Mouse (Mus musculus): ENCODE measurements around the gene Gm17657.

Gm17657 gene

GRCm38 (mm10) chr17:29549543-29550428 lies at the start of gene Gm17657, which contains the start of gene Tbc1d22b:
Gm17657 (minus strand) TSS chr17:29549638.
Tbc1d22b (plus strand) TSS chr17:29549785.
- TF ChIP-seq GATA4 (IDR thresholded peaks at IDR 0.05; ENCODE audit: insufficient replicate concordance, low read length): no peak

DNA sequence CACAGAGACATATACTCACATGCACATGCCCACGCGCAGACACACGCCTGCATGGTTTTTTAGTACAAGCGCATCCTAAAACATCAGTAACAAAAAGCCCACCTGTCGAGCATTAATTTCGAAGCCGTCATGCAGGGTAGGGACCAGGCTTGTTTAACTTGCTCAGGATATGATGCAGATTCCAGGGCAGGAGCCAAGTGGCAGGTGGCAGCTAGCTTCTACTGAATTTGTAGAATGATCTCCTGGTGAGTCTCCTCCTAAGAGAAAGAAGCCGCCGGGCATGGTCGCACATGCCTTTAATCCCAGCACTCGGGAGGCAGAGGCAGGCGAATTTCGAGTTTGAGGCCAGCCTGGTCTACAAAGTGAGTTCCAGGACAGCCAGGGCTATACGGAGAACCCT lies 49.6 kb upstream of the Gm17657 start:
- no peak for TF ChIP-seq GATA4 (IDR thresholded peaks at IDR 0.05; ENCODE audit: insufficient replicate concordance, low read length)

DNA sequence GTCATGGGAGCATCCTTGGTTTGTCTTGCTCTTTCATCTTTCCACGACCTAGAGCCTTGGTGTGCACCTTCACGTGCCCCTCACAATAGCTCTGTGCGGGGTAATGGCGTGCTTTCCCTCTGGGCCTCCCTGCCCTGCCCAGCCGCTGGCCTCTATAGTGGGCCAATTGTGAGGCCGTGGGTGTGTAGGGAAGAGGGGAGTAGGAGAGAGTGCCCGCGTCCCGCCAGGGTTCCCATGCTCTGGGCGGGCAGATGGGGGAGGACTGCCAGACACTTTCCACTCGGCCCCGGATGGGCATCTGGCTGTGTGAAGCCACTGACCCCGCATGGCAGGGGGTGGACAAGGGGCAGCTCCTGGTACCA lies 47.3 kb upstream of the Gm17657 start:
- TF ChIP-seq GATA4 (IDR thresholded peaks at IDR 0.05; ENCODE audit: insufficient replicate concordance, low read length): no peak

- TF ChIP-seq GATA4 (IDR thresholded peaks at IDR 0.05; ENCODE audit: insufficient replicate concordance, low read length): no peak
Measured at GRCm38 (mm10) chr17:29595891-29596770, 46.7 kb upstream of the Gm17657 start.

GRCm38 (mm10) chr17:29589221-29589898 lies 39.9 kb upstream of the Gm17657 start:
- no peak for TF ChIP-seq GATA4 (IDR thresholded peaks at IDR 0.05; ENCODE audit: insufficient replicate concordance, low read length)

DNA sequence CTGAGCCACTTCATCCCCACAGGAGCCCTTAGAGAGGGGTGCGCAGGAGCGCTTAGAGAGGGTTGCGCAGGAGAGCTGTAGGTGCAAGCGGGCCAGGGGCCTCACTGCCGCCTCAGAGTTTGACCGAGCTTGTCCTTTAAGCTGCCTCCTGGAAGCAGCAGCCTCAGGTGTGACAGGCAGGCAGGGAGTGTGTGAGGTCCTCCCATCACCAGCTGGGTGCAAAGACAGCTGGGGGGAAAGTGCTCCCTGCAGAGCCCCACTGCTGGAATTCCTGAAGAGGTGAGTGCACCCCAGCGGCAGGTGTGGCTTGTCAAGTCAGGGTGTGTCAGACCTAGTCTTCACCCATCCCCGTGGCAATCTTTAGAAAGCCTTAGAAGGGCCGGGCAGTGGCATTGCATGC lies 37.5 kb upstream of the Gm17657 start:
- TF ChIP-seq GATA4 (IDR thresholded peaks at IDR 0.05; ENCODE audit: insufficient replicate concordance, low read length): no peak

- no peak for TF ChIP-seq GATA4 (IDR thresholded peaks at IDR 0.05; ENCODE audit: insufficient replicate concordance, low read length)
Measured at GRCm38 (mm10) chr17:29585446-29585845, 36.0 kb upstream of the Gm17657 start.

GRCm38 (mm10) chr17:29584737-29585136 lies 35.3 kb upstream of the Gm17657 start:
- no peak for TF ChIP-seq GATA4 (IDR thresholded peaks at IDR 0.05; ENCODE audit: insufficient replicate concordance, low read length)

DNA sequence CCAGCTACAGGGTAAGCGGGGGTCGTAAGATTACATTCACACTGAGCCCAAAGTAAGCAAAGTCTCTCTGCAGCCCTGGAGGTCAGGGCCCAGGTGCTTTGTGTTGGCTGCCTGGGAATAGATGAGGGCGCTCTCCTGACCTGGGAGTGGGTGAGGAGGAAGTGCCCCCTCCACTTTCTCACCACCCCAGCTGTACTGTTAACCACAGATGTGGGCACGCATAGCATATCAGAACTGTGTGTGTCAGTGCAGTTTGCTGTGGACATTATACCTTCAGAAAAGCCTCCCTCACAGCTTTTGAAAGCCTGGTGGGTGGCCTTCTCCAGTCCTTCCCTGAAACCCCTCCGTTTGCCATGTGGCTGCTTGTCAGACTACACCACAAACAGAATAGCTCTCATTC lies 34.9 kb upstream of the Gm17657 start:
- no peak for TF ChIP-seq GATA4 (IDR thresholded peaks at IDR 0.05; ENCODE audit: insufficient replicate concordance, low read length)

GRCm38 (mm10) chr17:29583569-29583968 lies 34.1 kb upstream of the Gm17657 start:
- no peak for TF ChIP-seq GATA4 (IDR thresholded peaks at IDR 0.05; ENCODE audit: insufficient replicate concordance, low read length)

DNA sequence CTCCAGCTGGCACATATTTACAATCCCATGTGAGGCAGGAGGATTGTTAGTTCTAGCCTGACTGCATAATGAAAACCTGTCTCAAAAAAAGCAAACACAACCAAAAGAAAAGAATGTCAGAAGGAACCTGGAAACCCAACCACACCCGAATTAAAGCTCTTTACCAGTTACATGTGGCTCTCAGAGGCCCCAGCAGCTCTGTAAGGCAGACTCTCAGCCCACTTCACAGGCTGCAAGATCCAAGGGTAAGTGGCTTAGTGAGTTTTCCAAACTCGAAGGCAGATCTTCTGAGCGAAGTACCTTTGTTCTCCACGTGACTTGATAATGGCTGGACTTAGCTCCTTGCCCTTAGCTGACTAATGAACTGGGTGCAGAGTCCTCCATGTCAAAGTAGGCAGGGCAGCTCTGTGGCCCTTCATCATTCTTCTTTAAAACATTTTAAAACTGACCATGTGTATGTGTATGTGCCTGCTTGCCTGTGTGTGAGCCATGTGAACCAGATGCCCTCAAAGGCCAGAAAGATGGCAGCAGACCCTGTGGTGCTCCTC lies 30.2 kb upstream of the Gm17657 start:
- TF ChIP-seq GATA4 (IDR thresholded peaks at IDR 0.05; ENCODE audit: insufficient replicate concordance, low read length): no peak

GRCm38 (mm10) chr17:29569831-29570230 lies 20.4 kb upstream of the Gm17657 start:
- TF ChIP-seq GATA4 (IDR thresholded peaks at IDR 0.05; ENCODE audit: insufficient replicate concordance, low read length): no peak

- TF ChIP-seq GATA4 (IDR thresholded peaks at IDR 0.05; ENCODE audit: insufficient replicate concordance, low read length): no peak
Measured at GRCm38 (mm10) chr17:29568435-29568834, 19.0 kb upstream of the Gm17657 start.

DNA sequence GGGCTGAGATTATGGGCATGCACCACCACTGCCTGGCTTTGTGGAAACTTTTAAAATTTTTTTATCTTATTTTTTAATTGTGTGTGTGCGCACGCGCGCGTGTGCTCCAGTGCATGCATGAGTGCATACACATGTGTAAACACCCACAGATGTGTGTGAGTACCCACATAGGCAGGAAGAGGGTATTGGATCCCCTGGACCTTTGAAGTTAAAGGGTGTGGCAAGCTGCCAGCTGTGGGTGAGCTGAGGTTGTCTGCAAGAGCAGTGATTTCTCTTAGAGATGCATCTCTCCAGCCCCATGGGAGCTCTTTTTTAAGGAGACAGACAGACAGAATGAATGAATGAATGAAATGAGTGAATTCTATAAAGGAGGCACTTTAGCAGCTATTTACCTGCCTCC lies 16.1 kb upstream of the Gm17657 start:
- no peak for TF ChIP-seq GATA4 (IDR thresholded peaks at IDR 0.05; ENCODE audit: insufficient replicate concordance, low read length)

DNA sequence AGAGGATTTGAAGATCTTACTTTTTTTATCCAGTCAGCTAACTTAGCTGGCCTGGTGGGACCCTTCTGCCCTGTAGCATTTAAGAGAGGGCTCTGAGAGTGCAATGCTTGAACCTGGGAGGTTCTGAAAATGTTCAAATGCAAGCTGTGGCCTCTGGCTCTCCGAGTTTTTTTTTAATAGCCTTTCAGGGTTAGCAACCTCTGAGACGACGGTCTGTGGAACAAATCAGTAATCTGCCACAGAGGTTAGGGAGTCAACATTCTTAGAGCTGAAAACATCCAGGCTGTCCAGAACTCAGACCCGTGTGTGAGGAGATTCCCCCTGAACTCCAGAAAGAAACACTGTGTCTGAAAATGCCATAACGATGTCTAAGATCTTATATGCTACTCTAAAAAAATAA lies 9.0 kb upstream of the Gm17657 start:
- no peak for TF ChIP-seq GATA4 (IDR thresholded peaks at IDR 0.05; ENCODE audit: insufficient replicate concordance, low read length)

Measured in liver, adult (tissue).